Mouse (Mus musculus): ENCODE measurements around the gene Thada.

Gene Thada

DNA sequence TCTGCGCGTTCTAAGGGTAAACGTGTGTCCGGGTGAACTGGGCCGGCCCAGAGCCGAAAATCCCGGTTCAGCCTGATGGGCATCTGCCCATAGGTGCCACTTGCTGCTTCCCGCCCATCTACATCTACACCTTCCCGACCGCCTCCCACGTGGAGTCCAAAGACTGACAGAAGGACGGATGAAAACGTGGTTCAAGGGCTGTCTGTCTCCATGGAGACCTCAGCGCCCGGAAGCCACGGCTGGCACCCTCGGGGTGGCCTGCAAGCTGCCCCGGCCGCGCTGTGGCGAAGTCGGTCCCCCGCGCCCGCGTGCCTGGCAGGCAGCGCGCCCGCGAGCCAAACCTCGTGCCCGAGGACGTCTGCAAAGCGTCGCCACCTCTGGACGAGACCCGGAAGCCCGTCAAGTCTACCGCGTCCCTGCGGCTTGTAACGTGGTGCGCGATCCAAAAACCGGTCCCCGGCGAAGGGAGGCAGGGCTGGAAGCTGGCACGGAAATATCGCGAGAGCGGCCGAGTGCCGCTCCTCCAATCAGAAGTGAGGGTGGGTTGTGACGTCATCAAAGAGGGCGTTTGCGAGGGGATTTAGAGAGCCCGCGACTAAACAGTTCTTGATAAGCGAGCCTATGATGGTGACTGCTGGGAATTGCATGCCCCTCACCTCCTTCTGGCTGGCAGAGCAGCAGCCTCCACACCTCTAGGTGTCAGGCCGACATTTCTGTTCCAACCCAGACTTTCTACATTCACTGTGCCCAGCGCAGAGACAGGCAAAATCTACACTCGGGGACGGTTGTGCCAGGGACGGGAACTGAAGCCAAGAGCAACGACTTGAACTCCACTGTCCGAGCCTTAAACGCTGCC is at the start of gene Thada:
Gene Thada (minus strand): TSS at position 453 of the 856 bp plus-strand sequence.
- peak; percentile 98 for DNase-seq

DNA sequence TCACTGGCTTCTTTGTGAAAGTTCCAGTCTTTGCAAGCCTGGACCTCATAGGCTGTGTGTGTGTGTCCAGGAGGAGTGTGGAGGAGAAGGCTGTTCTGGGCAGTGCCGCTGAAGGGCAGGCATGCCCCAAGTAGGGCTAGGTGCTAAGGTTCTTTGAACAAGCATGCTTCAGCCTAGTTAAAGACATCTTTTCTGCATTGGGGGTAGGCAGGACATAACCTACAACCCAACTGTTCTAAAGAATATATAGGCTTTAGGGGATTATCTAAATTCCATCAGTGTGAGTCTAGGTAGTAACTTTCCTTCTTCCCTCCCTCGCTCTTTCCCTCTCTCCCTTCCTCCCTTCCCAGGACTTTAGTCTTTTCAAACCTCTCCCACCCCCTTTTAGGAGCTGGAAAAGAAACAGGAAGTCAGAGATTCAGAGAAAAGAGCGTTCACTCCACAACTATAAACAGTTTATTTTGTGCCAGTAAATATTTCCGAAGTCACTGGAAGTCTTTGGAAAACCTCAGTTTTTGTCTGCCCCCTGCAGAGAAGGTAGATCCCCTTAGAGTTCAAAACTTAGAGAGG is 46.6 kb upstream of the Thada start:
- DNase-seq = no peak

DNA sequence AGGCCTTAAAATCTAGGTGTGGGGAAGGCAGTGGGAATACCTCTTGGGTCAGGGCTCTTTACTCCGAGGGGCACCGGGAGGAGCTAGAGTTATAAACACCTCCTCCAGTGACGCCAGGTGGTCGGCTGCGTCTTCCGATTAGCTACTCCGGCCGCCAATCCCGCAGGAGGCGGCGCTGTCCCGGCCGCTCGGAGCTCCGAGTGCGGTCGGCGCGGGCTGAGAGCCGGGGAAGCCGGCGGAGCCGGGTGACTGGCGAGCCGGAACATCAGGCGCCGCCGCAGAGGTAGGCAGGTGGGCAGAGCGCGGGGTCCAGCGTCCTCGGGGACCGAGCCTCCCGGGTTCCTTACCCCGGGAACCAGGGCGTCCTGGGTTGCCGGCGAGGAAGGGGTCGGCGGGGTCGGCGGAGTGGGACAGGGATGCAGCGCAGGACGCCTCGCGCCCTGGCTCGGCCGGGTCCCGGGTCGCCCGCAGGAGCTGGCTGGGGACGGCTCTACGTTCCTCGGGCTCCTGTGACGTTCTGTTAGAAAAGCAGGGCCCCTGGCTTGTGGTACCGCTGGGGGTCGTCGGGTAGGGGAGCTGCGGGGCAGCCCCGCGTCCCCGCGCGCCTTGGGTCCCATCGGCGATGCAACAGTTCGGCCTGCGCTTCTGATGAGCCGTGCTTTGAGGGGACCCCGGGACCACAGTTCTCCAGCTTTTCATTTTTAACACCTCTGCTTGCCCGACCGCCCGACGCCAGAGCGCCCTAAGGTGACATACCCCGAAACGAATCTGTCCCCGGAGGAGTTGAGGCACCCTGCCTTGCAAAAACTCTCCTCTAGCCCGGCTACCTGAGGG is 45.9 kb upstream of the Thada start, which contains the start of gene Plekhh2:
Gene Plekhh2 (plus strand): TSS at position 214 of the 834 bp plus-strand sequence.
- DNase-seq = peak; percentile 87

DNA sequence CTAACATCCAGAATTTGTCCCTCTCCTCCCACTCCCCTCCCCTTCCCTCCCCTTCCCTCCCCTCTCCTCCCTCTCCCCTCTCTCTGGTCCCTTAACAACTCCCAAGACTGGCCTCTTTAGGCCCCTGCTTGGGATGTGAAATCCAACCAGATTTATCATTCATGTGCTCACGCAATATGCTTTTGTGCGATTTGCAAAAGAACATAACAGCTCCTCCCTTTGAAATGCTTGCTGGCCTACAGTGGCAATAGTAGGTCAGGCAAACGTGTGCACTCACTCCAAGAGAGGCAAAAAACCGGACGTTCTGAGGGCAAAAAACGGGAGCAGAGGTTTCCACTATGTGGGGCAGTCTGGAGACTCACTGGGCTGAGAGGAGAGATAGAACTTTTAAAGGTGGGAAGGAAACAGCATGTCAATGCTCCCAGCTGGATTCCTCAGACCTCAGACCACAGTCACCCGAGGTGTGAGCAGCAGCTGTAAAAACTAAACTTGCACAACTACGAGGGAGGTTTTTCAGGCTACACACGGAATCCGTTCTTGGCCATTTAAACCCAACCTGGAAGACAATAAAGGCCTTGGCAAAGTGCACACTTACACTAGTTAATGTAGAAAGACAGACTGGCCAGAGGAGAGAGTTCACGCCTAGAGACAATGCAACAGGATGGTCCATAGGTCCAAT is 45.1 kb upstream of the Thada start:
- DNase-seq = no peak

DNA sequence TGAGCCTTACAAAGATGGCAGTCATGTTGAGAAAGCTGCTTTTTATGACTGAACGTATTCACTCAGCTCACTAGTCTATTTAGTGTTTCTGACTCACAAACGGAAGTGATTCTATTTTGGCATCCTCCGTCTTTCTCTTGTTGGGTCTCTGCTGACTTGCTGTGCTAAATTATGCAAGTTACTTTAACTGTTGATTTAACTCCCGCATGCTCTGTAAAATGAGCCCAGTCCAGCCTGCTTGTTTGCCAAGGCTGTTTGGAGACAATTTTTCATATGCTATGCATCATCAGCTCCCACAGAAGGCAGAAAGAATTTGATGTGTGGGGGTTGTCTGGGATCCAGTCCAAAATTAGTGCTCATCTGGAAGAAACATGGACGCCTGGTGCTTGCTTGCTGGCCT is 44.4 kb upstream of the Thada start:
- peak; percentile 80 for DNase-seq

DNA sequence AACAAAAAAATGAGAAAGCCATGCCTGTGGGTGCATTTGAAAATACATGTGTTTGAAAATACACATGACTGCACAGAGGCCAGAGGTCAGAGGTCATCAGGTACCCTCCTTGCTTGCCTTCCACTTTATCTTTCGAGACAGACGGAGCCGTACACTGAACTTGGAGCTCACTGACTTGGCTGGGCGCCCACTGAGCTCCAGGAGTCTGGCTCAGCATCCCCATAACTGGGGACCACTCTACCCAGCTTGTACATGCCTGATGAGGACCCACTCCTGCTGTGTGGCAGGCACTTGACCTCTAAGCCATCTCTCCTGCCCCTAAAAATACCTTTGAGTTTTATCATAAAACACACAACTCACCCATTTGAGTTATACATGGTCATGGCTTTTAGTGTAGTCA is 43.2 kb upstream of the Thada start:
- DNase-seq = no peak

DNA sequence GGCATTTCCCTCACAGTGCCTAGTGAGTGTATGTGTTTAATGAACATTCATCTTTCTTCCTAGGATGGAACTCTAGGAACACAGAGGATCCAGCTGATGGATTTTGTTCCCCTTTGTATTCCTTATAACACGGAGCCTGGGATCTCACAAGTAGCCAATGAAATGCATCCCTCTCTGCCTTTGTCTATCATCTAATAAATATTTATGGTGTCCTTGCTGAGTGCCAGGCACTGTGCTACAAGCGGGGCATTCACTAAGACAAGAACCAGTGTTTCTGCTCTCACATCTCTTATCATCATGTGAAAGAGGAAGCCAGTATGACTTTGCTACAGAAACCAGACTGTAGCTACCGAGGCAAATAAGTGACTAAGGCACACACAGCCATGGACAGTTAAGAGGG is 42.7 kb upstream of the Thada start:
- no peak for DNase-seq

DNA sequence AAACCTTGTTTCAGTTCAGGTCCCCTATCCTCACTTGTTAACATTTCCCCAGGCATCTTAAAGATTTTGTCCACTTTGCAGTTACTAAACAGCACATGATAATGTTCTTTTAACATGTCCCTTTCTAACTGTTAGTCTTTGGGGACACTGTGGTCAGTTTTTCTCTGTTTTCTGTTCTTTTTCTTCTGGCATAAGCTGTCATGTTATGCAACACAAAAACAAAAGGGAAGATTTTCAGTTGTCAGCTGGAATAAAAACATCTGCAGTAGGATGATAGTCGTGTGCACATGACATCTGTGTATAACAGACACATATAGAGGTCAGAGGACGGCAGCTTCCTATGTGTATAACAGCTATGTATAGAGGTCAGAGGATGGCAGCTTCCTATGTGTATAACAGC is 39.9 kb upstream of the Thada start:
- no peak for DNase-seq

DNA sequence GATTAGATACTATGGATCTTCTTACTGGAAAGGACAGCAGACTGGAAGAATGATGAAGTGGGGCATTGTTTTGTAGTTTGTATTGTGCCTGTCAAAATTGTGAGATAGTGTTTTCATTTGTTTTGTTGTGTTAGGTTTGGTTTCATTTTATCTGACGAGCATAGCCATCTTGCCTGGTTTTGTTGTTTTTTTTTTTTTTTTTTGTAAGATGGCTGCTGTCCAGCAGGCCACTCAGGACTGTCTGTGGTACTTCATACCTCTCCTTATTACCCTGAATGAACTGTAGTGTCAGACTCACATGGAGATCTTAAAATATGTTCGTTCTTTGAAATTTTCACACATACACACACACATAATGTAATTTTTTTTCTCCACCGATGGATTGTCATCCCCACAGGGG is 36.3 kb upstream of the Thada start:
- no peak for DNase-seq

DNA sequence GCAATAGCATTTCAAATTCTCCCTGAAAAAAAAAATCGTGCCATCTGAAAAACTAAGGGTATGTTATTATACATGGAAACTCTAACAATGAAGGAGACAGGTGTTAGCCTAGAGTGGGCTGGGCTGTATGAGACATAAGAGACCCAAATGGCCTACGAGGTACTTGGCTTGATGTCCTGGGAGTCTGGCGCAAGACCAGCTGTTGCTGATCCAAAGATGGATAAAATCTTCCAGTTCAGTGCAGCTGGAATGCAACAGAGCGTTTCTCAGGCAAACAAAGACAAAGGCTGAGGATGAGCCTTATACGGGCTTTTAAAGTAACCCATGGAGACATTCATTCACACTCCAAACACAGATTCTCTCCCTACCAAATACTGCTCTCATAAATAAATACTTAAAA is 32.6 kb upstream of the Thada start:
- DNase-seq = no peak

DNA sequence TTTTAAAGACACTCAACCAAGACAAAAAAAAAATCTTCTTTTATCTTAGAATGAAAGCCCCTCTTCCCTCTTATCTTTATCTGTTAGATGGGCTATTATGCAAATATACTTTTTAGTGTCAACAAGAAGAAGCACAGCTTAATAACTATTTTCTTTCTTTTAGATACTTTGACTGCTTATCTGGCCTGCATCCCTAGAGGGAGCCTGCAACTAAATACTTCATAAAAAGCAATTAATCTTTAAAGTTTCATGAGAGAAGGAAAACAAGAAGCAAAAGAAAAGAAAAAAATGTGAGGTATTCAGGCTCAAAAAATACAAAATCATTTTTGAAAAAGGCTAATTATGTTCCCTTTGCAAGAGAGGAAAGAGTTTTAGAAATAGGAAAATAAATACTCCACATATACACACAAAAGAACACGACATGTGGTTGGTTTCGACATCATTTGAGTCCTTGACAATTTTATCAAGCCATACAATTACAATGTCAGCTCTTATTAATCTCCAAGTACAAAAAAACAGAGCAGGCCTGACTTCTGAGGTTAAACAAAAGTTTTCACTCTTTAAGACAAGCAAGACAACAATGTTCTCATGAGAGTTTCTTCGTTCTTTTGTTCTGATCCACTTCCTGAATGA is 32.1 kb upstream of the Thada start:
- no peak for DNase-seq

DNA sequence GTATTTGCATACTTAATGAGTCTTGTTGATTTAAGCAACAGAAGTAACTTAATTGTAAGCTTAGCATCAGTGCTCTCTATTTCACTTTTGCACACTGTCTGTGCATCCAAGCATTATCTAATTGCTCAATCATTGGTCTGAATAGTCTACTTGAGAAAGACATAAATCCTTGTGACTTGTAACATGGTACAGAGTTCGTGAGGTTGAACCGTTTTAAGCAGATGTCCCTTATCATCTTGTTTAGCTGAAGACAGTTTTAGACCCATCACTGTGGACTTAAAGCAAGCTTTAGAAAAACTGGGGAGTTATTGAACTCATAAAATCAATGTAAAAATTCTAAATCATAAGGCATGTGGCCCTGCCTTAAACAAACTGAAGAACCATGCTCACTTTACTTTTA is 31.6 kb upstream of the Thada start:
- DNase-seq = no peak

DNA sequence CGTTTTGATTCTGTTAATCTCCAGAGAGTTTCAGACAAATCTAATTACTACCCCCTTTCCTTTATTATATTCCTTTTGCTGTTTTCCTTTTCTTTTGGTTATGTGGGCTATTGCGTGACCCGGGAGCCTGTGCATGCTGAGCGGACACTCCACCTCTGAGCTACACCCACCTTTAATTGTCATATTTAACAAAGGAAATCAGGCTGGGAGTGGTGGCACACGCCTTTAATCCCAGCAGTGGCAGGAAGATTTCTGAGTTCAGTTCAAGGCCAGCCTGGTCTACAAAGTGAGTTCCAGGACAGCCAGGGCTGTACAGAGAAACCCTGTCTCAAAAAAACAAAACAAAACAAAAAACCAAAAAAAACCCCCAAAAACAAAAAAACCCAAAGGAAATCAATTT is 31.0 kb upstream of the Thada start:
- DNase-seq = no peak

DNA sequence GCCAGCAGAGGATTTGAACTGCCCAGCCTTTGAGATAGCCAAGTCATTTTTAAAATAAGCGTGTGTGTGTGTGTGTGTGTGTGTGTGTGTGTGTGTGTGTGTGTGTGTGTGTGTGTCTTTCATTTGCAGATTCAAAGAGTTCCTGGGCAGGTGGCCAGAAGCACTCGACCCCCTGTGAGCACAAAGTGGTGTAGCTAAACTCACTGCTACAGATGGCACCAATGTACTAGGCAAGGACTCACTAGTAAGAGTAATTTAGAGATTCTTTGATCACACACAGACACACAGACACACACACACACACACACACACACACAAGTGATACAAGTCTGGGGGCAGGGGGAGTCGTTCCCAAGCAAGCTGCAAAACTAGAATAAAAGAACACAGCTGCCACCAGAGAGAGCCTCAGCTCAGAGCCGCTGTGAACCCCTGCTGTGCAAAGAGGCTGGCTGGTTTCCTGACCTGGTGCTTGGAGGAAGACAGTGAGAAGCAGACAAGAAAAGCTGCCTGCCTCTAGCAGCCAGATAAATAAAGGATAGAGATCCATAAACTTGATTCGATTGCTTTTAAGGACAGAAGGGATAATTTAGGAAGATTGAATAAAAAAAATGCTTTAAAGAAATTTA is 26.4 kb upstream of the Thada start:
- DNase-seq = no peak

DNA sequence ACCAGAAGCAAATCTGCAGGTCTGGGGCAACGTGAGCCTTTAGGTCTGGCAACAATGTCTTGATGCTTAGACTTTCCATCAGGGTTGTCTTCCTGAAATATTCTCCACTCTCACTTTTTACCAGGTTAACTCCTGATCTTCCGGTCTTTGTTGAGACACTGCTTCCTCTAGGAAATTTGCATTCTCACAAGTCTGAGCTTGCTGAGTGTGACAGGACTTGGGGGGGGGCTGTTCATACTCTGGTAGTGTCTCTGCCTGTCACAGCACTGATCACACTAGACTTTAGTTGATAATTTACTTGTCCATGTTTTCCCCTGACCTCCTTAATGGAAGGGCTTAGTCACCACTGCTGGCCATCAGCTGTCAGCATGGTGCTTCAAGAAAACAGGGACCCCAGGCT is 21.4 kb upstream of the Thada start:
- DNase-seq = no peak

DNA sequence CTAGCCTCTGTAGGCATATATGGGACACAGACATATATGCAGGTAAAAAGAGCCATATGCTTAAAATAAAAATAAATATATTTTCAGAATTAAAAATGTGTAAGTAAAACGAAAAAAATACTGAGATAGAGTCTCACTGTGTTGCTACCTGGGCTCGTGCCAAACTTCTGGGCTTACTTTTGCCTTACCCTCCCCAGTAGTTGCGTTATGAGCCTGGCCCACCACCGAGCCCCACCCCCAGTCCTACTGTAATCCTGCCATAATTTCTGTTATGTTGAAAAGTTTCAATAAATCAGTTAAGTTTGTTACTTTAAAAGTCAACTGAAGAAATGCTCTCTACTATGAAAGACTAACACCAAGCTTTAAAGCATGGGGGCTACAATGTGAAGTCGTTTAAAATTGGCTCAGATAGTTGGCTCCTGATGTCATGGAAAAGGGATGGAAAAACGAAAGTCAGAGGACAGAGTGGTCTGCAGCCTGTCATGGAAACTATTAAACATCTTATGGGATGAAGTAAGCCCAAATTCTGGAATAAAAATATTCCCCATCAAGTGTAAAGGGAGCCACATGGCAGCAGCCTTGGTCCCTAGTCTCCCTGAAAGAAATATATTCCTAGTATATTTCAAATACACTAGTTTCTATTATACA is 17.8 kb upstream of the Thada start:
- DNase-seq = no peak

DNA sequence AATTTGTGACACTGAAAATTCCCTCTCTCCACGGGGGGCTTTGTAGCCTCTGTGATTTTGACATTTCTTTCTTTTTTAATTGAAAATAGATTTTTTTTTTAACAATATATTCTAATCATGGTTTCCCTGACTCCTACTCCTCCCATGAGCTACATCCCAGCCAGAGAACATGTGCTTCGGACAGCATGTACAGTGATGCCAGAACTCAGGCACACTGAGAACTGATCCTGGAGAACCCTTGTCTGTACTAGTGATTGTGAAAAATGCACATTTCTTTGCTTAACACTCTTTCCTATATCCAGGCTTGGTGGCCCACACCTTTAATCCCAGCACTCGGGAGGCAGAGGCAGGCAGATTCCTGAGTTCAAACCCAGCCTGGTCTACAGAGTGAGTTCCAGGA is 16.8 kb upstream of the Thada start:
- no peak for DNase-seq

DNA sequence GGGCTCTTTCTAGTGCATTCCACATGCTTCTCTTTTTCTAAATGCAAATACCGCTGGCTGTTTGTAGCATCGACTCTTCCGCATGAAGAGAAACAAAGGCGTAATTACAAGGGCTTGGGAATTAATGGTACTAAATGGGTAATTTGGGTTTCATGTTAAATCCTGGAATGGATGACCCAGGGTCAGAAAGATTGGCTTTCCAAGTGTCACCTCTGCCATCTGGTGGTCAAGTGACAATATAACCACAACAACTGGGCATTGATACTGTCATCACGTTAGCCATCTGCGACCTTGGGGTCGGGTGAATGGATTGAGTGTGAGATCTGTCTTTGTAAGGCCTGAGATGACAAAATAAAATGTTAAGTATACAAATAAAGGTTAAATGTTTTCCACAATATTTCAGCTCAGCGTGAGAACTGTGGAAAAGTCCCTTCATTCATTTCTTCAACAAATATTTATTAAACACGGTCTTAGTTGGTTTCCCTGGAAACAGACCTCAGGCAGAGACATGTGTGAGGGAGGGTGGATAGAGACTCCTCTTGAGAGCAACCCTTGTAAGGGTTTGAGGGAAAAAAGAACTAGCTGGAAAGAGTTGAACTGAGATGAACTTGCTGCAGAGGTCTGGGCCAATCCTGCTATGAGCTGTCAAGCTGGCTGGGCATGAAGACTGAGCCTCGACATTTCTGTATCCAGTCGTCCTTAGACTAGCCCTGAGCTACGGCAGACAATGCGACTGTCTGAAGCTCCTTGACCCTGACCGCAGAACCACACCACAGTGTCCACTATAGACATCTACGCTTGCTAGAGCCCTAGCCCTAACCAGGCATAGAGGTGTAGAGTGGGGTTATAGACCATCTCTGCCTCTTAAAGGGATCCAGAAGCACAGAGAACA is 14.7 kb upstream of the Thada start:
- no peak for DNase-seq

DNA sequence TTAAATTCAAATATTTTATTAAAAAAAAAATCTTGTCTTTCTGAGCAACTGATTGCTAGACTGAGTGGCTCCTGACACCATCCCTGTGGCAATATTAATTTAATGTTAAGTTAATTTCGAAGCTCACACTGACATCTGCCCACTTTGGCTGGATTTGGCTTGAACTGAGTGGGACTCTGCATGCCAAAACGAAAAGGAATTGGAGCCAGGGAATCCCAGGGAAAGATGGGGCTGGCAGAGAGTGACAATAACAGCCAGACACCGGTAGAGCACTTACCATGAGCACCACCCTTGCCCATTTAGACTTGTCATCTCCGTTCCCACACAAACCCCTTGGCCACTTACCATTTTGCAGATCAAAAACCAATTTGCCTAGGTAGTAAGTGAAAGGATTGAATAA is 12.3 kb upstream of the Thada start:
- DNase-seq = no peak

DNA sequence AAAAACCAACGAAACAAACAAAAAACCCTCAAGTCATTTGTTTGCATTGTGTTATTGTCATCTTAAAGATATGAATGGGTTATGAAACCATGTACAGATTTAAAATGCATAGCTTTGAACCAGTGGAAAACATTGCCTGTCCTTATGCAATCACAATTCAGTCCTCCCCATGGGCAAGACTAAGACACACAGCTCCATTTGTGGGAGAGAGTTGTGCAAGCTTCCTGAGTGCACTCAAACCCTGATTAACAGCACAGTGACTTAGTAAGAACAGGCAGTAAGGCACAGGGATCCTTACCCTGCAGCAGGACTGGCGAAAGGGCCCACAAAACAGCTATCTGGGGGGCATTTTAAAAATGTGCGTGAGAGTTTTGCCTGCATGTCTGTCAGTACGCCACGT is 11.2 kb upstream of the Thada start:
- no peak for DNase-seq

DNA sequence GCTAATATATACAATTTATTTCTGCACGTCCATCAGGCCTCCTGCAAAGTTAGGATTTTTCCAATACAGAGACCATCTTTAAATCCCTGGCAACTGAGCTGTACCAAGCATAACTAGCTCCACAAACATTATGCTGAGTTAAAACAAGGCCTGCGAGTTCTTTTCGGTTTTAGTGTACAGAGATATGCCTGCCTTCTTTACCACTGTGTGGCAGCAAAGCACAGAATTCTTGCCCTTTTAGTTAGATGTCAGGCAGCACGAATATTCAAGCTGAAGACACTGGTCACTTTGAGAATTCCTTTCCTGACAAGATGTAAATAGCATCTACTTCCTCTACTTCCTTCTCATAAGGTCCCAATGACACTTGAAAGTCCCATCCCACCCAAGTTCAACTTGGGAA is 8.3 kb upstream of the Thada start:
- peak; percentile 24 for DNase-seq

Measured in right cerebral cortex, adult 18-20 months (tissue).